Mouse (Mus musculus) lung, postnatal 10 days (tissue): ENCODE measurements around the gene Usp39.

Experiments used
- DNase-seq: peaks from one replicate; pipeline ENCODE4 v3.0.0; 2021

Usp39 gene

DNA sequence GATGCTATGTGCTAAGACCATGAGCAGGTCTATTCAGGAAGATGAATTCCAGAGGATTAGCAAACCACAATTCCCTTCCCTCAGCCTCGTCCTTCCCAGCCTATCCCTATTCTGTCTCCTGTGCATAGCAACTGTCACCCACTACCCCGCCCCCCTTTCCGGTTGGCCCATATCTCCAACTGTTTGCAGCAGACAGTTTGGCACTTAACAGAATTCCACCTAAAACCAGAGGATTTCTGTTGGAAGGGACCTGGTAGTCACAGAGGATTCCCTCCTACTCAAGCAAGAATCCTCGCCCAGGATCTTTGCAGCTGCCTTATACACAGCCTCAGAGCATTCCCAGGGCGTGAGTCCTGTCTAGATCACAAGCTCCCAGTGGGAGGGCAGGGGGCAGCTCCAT, 26.2 kb upstream of the Usp39 start:
- DNase-seq = peak; percentile 76

DNA sequence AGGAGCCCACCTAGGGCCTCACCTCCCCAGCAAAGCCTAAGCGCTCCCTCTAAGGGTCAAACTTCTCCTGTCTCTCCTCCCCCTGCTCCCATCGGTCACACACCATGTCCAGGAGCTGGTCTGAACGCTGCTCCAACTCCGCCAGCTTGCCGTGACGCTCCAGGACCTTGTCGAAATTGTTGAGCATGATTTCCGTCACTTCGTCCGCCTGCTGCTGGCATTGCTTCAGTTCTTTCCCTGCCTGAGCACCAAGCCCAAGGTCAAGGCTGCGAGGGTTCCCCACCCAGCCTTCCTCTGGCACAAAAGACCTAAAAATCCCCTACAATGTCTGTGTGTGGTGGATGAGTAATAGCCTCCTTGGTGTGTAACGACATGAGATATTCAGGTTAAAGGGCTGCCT, 25.1 kb upstream of the Usp39 start:
- peak; percentile 34 for DNase-seq

- DNase-seq = no peak
These were observed 24.6 kb upstream of the Usp39 start for GRCm38 (mm10) chr6:72369557-72369956.

- no peak for DNase-seq
These were observed 22.5 kb upstream of the Usp39 start for GRCm38 (mm10) chr6:72367460-72367974.

DNA sequence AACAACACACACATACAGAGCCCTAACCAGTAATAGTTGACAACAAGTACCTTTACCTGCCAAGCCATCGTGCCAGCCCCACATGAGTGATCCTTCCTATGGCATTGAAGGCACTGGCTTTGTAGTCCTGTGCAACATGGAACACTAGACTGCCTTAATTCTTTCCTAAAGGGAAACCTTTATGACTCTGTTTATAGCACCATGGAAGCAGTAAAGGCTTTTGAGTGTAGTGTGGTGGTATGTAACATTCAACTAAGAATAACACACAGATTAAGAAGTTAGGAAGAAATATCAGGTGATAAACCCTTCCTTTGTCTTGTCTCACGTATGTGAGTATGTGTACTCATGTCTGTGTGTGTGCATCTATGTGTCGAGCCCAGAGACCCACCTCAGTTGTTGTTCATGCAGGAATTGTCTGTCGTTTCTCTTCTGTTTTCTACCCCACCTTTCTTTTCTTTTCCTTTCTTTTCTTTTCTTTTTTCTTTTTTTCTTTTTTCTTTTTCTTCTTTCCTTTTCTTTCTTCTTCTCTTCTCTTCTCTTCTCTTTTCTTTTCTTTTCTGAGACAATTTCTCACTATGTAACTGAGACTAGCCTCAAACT, 22.0 kb upstream of the Usp39 start, which contains the start of gene Rnf181:
Gene Rnf181 (minus strand): TSS at position 113 of the 600 bp plus-strand sequence.
- DNase-seq = no peak

DNA sequence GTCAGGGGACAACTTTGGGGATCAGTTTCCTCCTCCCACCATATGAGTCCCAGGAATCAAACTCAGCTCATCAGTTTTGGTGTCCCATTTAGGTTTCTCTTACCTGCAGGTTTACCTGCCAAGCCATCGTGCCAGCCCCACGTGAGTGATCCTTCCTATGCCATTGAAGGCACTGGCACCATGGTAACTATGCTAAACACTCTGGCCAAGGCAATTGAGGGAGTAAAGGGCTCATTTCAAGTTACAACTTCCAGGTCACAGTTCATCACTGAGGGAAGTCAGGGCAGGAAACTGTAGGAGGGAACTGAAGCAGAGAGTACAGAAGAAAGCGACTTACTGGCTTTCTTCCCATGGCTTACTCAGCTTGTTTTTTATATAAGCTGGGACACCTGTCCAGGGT, 21.3 kb upstream of the Usp39 start:
- no peak for DNase-seq

GRCm38 (mm10) chr6:72364985-72365384, 20.0 kb upstream of the Usp39 start:
- DNase-seq = no peak

DNA sequence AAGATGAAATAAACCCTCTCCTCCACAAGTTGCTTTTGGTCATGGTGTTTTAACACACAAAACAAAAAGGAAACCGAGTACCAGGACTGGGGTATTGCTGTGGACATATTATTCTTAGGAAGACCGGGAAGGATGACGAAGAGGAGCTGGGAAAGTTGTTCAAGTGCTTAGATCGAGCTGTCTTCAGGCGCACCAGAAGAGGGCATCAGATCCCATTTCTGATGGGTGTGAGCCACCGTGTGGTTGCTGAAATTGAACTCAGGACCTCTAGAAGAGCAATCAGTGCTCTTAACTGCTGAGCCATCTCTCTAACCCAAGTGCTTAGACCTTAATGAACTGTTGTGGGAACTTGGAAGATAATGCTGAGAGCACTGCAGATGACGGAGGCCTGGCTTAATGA, 19.0 kb upstream of the Usp39 start:
- no peak for DNase-seq

DNA sequence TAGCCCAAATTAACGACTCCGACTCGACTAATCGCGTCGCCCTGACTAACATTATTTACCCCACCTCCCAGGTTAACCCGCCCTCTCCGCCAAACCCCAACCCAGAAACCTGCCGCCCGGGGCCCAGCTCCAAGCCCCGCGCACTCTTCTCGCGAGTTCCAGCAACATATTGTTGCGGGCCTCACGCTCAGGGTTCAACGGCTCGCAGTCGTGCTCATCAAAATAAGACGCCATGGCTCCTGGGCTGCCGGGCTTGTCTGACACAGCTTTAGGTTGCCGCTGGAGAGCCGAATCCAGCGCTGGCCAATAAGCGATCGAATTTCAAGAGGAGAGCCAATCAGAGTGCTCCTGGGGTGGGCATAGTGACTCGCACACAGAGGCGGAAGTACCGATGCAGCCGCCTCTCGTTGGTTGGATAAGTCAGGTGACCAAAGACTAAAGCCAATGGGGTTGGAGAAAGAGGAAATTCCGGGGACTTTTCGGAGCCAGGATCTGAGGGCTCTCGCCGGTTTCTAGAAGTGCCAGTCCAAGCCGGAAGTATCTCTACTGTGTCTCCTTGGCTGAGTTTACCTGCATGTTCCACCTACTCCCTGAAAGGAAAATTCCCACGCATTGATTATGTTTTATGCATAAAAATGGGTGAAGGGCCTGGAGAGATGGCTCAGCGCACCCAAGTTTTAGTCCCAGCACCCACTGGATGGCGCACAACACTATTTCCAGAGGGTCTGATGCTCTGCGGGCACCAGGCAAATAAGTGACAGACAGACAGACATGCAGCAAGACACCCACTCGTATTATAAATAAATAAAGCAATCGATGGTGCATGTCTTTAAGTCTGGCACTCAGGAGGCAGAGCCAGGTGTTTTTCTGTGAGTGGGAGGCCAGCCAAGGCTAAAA, 17.4 kb upstream of the Usp39 start:
- peak; percentile 97 for DNase-seq

- no peak for DNase-seq
These were observed 16.2 kb upstream of the Usp39 start for GRCm38 (mm10) chr6:72361121-72361551.

- no peak for DNase-seq
These were observed 15.6 kb upstream of the Usp39 start for GRCm38 (mm10) chr6:72360599-72360935.

- DNase-seq = no peak
These were observed 15.1 kb upstream of the Usp39 start for GRCm38 (mm10) chr6:72359891-72360598.

GRCm38 (mm10) chr6:72359343-72359742, 14.4 kb upstream of the Usp39 start:
- no peak for DNase-seq

- DNase-seq = no peak
These were observed 13.2 kb upstream of the Usp39 start for GRCm38 (mm10) chr6:72358086-72358764.

GRCm38 (mm10) chr6:72357164-72358079, 12.4 kb upstream of the Usp39 start:
- no peak for DNase-seq

DNA sequence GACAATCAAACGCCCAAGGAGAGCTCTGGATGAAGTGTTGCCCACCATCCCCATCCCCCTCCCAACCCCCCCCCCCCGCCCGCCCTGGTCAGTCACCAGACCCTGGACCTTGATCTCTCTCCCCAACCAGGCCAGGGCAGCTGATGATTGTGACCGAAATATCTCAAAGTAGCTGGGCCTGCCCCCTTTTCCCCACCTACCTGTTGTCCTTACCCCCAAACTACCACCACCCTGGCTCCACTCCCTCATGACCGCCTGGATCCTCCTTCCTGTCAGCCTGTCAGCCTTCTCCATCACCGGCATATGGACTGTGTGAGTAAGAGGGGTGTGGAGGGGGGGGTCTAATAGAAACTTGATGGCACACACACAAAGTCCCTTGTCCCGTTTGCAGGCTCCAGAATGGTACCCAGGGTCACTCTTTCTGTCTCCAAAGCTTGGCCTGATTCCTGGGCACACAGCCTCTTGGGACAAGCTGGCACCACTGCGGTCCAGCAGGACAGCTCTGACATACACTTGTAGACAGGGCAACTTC, 11.1 kb upstream of the Usp39 start:
- DNase-seq = no peak

GRCm38 (mm10) chr6:72355066-72355911, 10.3 kb upstream of the Usp39 start, which contains the start of gene Tmem150a:
TSS of gene Tmem150a (plus strand) at chr6:72355447.
- peak; percentile 93 for DNase-seq

GRCm38 (mm10) chr6:72354025-72354424, 9.0 kb upstream of the Usp39 start:
- no peak for DNase-seq

GRCm38 (mm10) chr6:72352636-72353405, 7.8 kb upstream of the Usp39 start:
- peak; percentile 70 for DNase-seq

- no peak for DNase-seq
These were observed 5.2 kb upstream of the Usp39 start for GRCm38 (mm10) chr6:72350214-72350613.
